Mouse (Mus musculus) layer of hippocampus, adult 6 months (tissue): ENCODE measurements around the gene Sestd1. TPM values are rescaled to one million over a fixed set of nuclear protein-coding genes. Genes with fewer than 3 reads are reported as not detected.

Source experiments
- long read RNA-seq, 2 experiments: library from polyadenylated mRNA; unstranded; transcript quantifications; one replicate each; pipeline ENCODE4 v2.0.0; 2019 to 2020
- polyA plus RNA-seq: library from polyadenylated mRNA; unstranded; fragments of <200 nt; fragmentation: Nextera tagmentation; gene quantifications from 2 replicates; pipeline ENCODE4 v1.2.3, GENCODE M21; 2021

The Sestd1 gene
- polyA plus RNA-seq = 8.8 and 9.2 TPM in 2 replicates
- long read RNA-seq, experiment 1, transcript Sestd1-201 (18 exons, 2,720 nt) = major isoform, 9 of 26 reads
- long read RNA-seq, experiment 1, partial matches to known transcripts = 10 of 26 reads
- long read RNA-seq, experiment 1, other reads (novel, unspliced or antisense) = 7 of 26 reads
- long read RNA-seq, experiment 2, transcript Sestd1-201 (18 exons, 2,720 nt) = major isoform, 23 of 51 reads
- long read RNA-seq, experiment 2, partial matches to known transcripts = 4 of 51 reads
- long read RNA-seq, experiment 2, other reads (novel, unspliced or antisense) = 24 of 51 reads

DNA sequence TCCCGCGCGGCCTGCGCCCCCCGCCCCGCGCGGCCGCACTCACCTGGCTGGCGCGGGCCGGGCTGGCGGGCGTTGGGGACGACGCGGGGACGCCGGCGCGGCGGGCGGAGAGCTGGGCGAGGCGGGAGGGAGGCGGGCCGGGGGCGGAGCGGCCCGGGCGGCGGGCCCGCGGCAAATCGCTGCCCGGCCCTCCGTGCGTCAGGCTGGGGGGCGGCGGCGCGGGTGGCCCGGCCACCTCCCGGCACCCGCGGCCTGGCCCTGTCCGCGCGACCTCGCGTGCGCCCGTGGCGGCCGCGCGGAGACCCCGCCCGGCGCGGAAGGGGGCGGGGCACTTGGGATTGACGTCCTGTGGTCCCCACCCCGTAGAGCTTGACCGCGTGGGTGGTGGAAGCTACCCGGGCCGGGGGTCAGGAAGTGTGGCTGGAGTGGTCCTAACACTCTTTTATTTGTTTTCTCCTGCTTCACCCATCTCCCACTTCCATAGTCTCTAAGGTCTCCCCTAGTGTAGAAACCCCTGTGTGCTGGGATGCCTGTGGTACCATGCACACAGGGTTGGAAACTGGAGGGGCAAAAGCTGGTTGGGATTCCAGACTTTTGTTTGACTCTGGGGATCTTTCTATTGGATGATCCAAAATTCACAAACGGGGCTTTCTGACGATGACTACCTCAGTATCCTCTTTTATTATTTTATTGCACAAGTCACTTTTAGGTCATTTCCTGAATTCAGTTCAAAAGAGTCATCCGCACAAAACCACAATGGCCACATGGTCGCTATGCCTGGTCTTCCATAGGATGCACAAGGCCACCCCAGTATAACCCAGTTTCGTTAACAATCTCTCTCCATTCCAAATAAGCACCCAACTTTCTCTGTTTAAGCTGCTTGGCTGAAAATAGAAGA, at the start of gene Sestd1:
Sestd1 (minus strand) TSS at position 81 of the 898 bp plus-strand sequence.

DNA sequence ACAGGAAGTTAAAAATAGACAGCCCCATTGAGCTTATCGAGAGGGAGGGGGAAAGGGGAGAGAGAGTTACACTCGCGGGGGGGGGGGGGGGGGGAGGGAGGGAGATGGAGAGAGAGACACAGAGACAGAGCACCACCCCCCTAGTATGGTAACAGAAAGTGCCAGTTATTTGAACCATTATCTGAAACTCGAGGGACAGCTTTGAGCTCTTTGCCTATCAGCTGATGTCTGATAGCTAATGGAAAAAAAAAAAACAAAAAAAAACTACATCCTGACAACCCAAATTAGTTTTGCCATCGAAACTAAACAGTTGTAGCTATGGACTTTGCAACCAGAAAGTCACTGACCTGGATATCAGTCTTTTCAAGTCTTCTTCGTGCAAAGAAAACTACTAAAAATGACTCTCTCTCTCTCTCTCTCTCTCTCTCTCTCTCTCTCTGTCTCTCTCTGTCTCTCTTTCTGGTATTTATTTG, 109.7 kb downstream of the Sestd1 start, which contains the start of gene Ccdc141:
Ccdc141 (minus strand) TSS at position 4 of the 473 bp plus-strand sequence.

Other genes starting within 250 kb of the Sestd1 start
- 2.7 and 4.9 TPM in 2 replicates for gene Ccdc141, start 110.0 kb downstream of the Sestd1 start, polyA plus RNA-seq